Mouse (Mus musculus) mouse trophoblast stem cell (cell line): Measurements from ENCODE around the gene Rbfox3.

Source experiments
- in situ Hi-C, 2 experiments: fragments of 300-500 bp; cut with MseI, MboI; formaldehyde crosslinking; loops; 2 replicates in 1 of 2; 3 replicates in 1 of 2; pipeline ENCODE4 v1.15.1; 2025

Gene Rbfox3

GRCm38 (mm10) chr11:118671216-118671615 is 240.2 kb downstream of the Rbfox3 start:
- in situ Hi-C loops, result no loop called here

- in situ Hi-C loops, result no loop called here
Observed at GRCm38 (mm10) chr11:118669820-118670219, 241.6 kb downstream of the Rbfox3 start.

GRCm38 (mm10) chr11:118668351-118668750 is 243.0 kb downstream of the Rbfox3 start:
- in situ Hi-C loops, result no loop called here

DNA sequence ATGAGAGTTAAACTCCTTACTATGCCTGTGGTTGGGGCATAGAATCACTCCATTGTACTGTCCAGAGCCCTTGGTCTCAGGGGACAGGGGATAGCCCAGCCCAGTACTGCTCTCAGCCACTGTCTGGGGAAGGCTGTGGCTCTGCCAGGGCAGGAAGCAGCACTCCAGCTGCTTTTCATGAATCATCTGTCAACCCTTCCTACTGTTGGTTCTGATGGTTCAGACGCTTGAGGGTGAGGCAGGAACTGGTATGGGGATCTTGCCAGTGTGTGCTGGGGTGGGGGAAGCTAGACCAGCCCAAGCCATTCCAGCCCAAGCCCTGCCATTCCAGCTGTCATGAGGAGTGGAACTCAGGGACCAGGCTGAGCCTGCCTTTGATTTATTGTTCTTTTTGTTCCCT is 243.5 kb downstream of the Rbfox3 start:
- in situ Hi-C loops, result no loop called here

GRCm38 (mm10) chr11:118666172-118666571 is 245.2 kb downstream of the Rbfox3 start:
- in situ Hi-C loops, result no loop called here

- in situ Hi-C loops, result no loop called here
Observed at GRCm38 (mm10) chr11:118663305-118663704, 248.1 kb downstream of the Rbfox3 start.

DNA sequence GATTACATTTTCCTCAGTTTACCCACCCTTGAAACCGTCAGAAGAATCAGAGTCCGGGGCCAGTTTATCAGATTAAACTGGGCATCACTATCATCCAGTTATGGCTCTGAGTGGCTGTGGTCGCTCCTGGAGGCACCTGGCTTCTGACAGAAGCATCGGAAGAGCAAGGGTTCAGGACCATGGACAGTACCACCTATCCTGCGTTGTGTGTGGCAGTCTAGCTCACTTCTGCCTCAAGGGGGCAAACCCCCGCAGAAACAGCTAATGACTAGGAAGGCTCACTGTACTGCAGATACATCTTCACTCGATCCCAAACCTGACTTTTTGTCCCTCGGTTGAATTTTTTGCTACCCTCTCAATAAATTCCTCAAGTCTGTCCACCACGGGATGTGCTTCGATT is 252.1 kb downstream of the Rbfox3 start:
- in situ Hi-C loops, result no loop called here

DNA sequence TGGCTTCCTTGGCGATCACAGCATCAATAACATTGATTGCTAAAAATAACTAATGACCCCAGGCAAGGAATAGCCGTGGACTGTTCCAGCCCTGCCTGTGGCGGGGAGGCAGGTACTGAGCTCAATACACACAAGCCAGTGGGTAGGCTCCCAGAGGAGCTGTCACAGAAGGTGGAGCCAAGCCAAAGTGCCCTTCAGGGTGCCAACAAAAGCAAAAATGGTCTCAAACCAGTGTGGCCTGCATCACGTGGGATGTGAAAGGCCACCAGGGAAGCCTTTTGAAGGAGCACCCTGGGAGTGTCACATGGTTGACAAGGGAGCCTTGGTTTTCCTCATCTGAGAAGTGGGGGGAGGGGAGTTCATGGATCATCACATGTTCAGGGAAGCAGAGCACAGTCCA is 255.6 kb downstream of the Rbfox3 start:
- in situ Hi-C loops, result no loop called here

GRCm38 (mm10) chr11:118653521-118654318 is 257.7 kb downstream of the Rbfox3 start:
- in situ Hi-C loops, result no loop called here

GRCm38 (mm10) chr11:118652401-118653240 is 258.8 kb downstream of the Rbfox3 start:
- in situ Hi-C loops, result no loop called here

GRCm38 (mm10) chr11:118648369-118648768 is 263.0 kb downstream of the Rbfox3 start:
- in situ Hi-C loops, result no loop called here

DNA sequence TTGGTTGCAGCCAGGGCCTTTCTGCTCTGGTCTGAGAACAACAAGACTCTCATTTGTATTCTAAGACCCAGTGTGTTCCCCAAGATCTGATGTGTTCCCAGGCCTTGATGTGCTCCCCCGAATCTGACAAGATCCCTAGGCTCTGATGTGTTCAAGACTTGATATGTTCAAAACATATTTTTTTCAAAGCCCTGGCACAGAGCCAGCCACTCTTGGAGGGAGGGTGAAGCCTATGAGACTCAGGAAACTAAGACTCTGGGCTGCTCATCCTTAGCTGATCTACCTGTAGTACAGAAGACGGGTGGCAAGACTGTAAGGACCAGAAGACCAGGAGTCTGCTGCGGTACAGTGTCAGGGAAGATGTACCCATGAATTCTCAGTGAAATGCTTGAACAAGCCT is 264.5 kb downstream of the Rbfox3 start:
- in situ Hi-C loops, result no loop called here

DNA sequence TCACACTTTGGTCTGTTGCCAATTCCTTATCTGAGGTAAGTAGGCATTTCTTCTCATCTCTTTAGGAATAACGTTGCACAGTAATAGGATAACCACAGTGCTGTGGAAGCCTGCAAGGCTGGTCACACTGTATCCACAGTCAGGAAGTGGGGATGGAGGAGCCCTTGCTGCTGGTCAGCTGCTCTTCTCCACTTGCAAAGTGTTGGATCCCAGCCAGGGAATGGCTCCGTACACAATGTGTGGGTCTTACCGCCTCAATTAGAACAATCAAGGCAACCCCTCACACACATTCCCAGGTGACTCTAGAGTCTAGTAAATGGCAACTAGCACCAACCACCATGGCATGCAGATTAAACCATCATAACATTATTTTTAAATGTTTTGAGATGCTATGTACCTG is 266.2 kb downstream of the Rbfox3 start:
- in situ Hi-C loops, result no loop called here

DNA sequence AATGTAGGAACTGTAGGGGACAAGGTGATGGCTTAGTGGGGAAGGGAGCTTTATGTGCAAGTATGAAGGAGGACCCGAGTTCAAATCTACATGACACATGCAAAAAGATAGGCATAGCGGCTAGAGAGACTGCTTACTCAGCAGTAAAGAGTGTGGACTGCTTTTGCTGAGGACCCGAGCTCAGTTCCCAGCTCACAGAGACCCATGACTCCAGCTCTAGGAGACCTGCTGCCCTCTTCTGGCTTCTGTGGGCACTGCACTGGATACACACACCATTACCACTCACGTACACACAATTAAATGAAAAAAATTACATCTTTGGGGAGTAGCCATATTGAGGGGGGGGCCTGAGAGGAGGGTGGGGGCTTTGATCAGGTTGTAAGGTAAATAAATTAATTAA is 270.7 kb downstream of the Rbfox3 start:
- in situ Hi-C loops, result no loop called here

- in situ Hi-C loops, result no loop called here
Observed at GRCm38 (mm10) chr11:118637718-118638117, 273.7 kb downstream of the Rbfox3 start.

DNA sequence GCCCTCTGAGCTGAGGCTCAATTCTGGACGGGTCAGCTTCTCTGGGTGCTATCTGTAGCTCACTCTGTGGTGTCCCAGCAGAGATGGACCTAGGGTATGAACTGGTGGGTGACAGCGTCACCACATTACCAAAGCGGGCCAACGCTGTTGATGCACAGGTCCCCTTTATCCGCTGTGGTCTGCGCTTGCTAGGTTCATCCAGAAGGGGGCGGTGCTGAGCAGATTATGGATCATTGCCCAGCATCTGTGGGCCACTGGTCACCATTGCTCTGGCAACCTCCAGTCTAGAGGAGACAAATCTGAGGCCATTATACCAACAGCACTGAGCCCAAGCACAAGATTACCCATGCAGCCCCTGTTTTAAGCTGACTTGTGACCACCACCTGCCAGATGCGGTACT is 276.8 kb downstream of the Rbfox3 start:
- in situ Hi-C loops, result no loop called here

DNA sequence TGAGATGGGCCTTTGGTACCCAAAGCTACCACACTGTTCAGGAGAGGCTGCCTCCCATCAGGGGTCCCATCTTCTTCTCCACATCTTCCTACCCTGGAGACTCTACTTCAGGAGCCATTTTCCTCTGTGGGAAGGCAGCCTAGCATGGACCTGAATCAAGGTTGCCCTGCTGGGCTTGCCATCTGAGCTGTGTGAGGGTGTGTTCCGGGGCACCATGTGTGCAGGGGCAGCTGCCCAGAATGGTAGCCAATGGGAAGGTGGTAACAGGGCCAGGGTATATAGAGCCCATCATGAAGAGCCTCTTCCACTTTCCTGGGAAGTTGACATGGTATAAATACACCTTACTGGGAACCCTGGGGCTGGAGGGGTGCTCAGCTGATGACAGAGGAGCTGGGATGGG is 281.7 kb downstream of the Rbfox3 start:
- in situ Hi-C loops, result no loop called here

GRCm38 (mm10) chr11:118627541-118627940 is 283.9 kb downstream of the Rbfox3 start:
- in situ Hi-C loops, result no loop called here

- in situ Hi-C loops, result no loop called here
Observed at GRCm38 (mm10) chr11:118620869-118621268, 290.5 kb downstream of the Rbfox3 start.

GRCm38 (mm10) chr11:118614126-118614525 is 297.3 kb downstream of the Rbfox3 start:
- in situ Hi-C loops, result no loop called here

DNA sequence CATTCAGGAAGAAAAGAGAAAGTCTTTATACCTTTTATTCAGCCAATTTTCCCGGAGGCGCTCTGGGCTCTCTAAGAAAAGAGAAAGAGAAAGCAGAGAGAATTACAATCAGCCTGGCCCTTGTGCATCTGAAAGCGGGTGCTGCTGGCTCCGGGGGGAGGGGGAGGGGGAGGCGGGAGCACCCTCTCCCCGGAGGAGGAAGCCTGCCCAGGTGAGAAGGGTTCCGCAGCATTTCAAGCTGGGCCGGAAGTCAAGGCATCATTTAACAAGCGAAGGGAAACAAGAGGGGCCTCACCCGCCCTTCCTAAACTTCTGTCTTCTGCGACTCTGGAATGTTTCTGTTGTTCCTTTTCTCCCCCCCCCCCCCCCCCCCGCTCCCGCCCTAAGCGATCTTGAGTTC is 301.3 kb downstream of the Rbfox3 start:
- in situ Hi-C loops, result no loop called here

GRCm38 (mm10) chr11:118609236-118610000 is 302.0 kb downstream of the Rbfox3 start:
- in situ Hi-C loops, result no loop called here
